Mouse (Mus musculus) liver, postnatal 0 days (tissue): ENCODE data around the gene Nkx1-1. TPM values are rescaled to one million over a fixed set of nuclear protein-coding genes. Genes with fewer than 3 reads are reported as not detected.

Source experiments
- ATAC-seq: fragments of 200-750 bp; cut with Nextera tagmentation; 2 replicates; pipeline ENCODE4 v1.8.0; 2017; ENCODE audit warnings: mild to moderate bottlenecking, moderate library complexity
- DNase-seq: peaks from one replicate; pipeline ENCODE4 v3.0.0-alpha.2; 2016
- H3K27ac ChIP-seq: fragments of 300-500 bp; sonication (generic); 2 replicates; pipeline ENCODE4 v1.5.1; 2014; ENCODE audit warnings: antibody characterized with exemption, moderate library complexity, mild to moderate bottlenecking, low read depth
- H3K27me3 ChIP-seq: fragments of 300-500 bp; sonication (generic); 2 replicates; pipeline ENCODE4 v1.6.1; 2014; ENCODE audit warnings: low read length, control low read depth, mixed read lengths; ENCODE audit not compliant: insufficient read depth
- H3K36me3 ChIP-seq: fragments of 300-500 bp; sonication (generic); replicated peaks from 2 replicates; pipeline ENCODE4 v1.6.1; 2014; ENCODE audit warnings: mild to moderate bottlenecking, control low read depth, low read length, moderate library complexity, mixed read lengths; ENCODE audit not compliant: insufficient read depth
- H3K4me1 ChIP-seq: fragments of 300-500 bp; sonication (generic); 2 replicates; pipeline ENCODE4 v1.6.1; 2014; ENCODE audit warnings: antibody characterized with exemption, mild to moderate bottlenecking, control low read depth; ENCODE audit not compliant: insufficient read depth
- H3K4me2 ChIP-seq: fragments of 300-500 bp; sonication (generic); 2 replicates; pipeline ENCODE4 v1.6.1; 2014; ENCODE audit warnings: low read depth, mild to moderate bottlenecking, low read length, moderate library complexity, mixed read lengths
- H3K4me3 ChIP-seq: fragments of 300-500 bp; sonication (generic); 2 replicates; pipeline ENCODE4 v1.5.1; 2014; ENCODE audit warnings: low read depth, low read length
- H3K9ac ChIP-seq: fragments of 300-500 bp; sonication (generic); replicated peaks from 2 replicates; pipeline ENCODE4 v1.6.1; 2014; ENCODE audit warnings: mild to moderate bottlenecking, moderate library complexity
- H3K9me3 ChIP-seq: fragments of 300-500 bp; sonication (generic); 2 replicates; pipeline ENCODE4 v1.6.1; 2016; ENCODE audit warnings: mild to moderate bottlenecking, control low read depth, low read length, mixed read lengths
- CTCF ChIP-seq: sonication (generic); IDR thresholded peaks from 2 replicates; pipeline ENCODE4 v1.5.1; 2016; ENCODE audit warnings: antibody characterized with exemption, low read depth
- EP300 ChIP-seq: IDR thresholded peaks from 2 replicates; pipeline ENCODE4 v1.6.1; 2016; ENCODE audit warnings: antibody characterized with exemption, low read depth, mild to moderate bottlenecking
- WGBS: fragments of 180-500 bp; shearing (Covaris S2); extraction: QIAGEN DNeasy Blood & Tissue Kit; methylation state at CpG from one replicate; pipeline ENCODE4 v1.1.7; 2014; ENCODE audit not compliant: insufficient replicate concordance; 5-methylcytosine and 5-hydroxymethylcytosine counted together
- polyA plus RNA-seq: library from polyadenylated mRNA; unstranded; fragments of >200 nt; fragmentation: Nextera tagmentation; extraction: Ambion mirVana; gene quantifications from 2 replicates; pipeline ENCODE4 v1.2.1, GENCODE M21; 2015

Gene Nkx1-1
- polyA plus RNA-seq, 1 experiment from 2014 or later: not detected

- no peak overlapping the region for H3K4me2 ChIP-seq
- no peak for DNase-seq
- H3K4me3 ChIP-seq: no peak overlapping the region
- TF ChIP-seq CTCF (no peak), EP300 (no peak)
- H3K4me1 ChIP-seq: no peaks in the 10 kb centered on the region
- WGBS: 81% methylated on average over 11 of the region's 11 CpGs
- no peaks in the 10 kb centered on the region for H3K27me3 ChIP-seq
- no peaks in the 10 kb centered on the region for H3K9me3 ChIP-seq
- H3K27ac ChIP-seq: no peak overlapping the region
- ATAC-seq: no peak
- H3K9ac ChIP-seq: no peak overlapping the region
- peaks cover 15% of the 10 kb centered on the region for H3K36me3 ChIP-seq
These were observed 46.2 kb downstream of the Nkx1-1 start for GRCm38 (mm10) chr5:33387550-33387949.

Other genes starting within 250 kb of the Nkx1-1 start
- 12.6 and 19.7 TPM in 2 replicates for gene Spon2, start 215.5 kb downstream of the Nkx1-1 start, polyA plus RNA-seq
- gene Ctbp1, start 159.0 kb downstream of the Nkx1-1 start, polyA plus RNA-seq: 91.1 and 93.8 TPM in 2 replicates
- 38.0 and 41.5 TPM in 2 replicates for gene Maea, start 98.5 kb downstream of the Nkx1-1 start, polyA plus RNA-seq
- 2.5 and 3.1 TPM in 2 replicates for gene Uvssa, start 55.4 kb downstream of the Nkx1-1 start, polyA plus RNA-seq
- 20.5 and 21.0 TPM in 2 replicates for gene Fam53a, start 195.7 kb upstream of the Nkx1-1 start, polyA plus RNA-seq
- 0.06 and 0.20 TPM in 2 replicates for gene Gm9903, start 195.9 kb upstream of the Nkx1-1 start, polyA plus RNA-seq
- 144 and 150 TPM in 2 replicates for gene Slbp, start 218.6 kb upstream of the Nkx1-1 start, polyA plus RNA-seq
- 64.2 and 67.0 TPM in 2 replicates for gene Tacc3, start 224.2 kb upstream of the Nkx1-1 start, polyA plus RNA-seq
- 15.8 and 16.5 TPM in 2 replicates for gene Tmem129, start 224.4 kb upstream of the Nkx1-1 start, polyA plus RNA-seq